Mouse (Mus musculus) mouse embryonic stem cell (cell line): ENCODE results near the gene Itgbl1.

Experiments
- in situ Hi-C, 2 experiments: fragments of 300-500 bp; cut with MboI; formaldehyde crosslinking; loops; 1 replicate in 1 of 2; 3 replicates in 1 of 2; pipeline ENCODE4 v1.14.3; 2019 to 2020; ENCODE audit warnings: low sequenced_read_pairs in 2 of 2, low pct_unique_long_range_greater_than_20kb in 1 of 2, mixed read lengths in 1 of 2; ENCODE audit not compliant: unreplicated experiment in 1 of 2

Gene Itgbl1

GRCm38 (mm10) chr14:123659921-123660385 is at the start of gene Itgbl1:
Itgbl1 (plus strand) TSS chr14:123659971.
- in situ Hi-C loops = loop anchor here in 1 of 2 experiments (25.0 kb wide), 1 partner anchor 273 kb away; no protein-coding TSS in a partner anchor

GRCm38 (mm10) chr14:123622969-123623368 is 36.8 kb upstream of the Itgbl1 start:
- in situ Hi-C loops = no loop called here

- in situ Hi-C loops = no loop called here
These were observed 33.1 kb upstream of the Itgbl1 start, which contains the start of gene Nalcn for GRCm38 (mm10) chr14:123626501-123627179. Nalcn (minus strand) TSS chr14:123627144.

- in situ Hi-C loops = no loop called here
These were observed 32.6 kb upstream of the Itgbl1 start for GRCm38 (mm10) chr14:123627180-123627562.

GRCm38 (mm10) chr14:123661091-123661491 is 1.3 kb downstream of the Itgbl1 start:
- in situ Hi-C loops = loop anchor here in 1 of 2 experiments (25.0 kb wide), 1 partner anchor 274 kb away; no protein-coding TSS in a partner anchor

GRCm38 (mm10) chr14:123662386-123662785 is 2.6 kb downstream of the Itgbl1 start:
- in situ Hi-C loops = loop anchor here in 1 of 2 experiments (25.0 kb wide), 1 partner anchor 275 kb away; no protein-coding TSS in a partner anchor

GRCm38 (mm10) chr14:123663206-123663605 is 3.4 kb downstream of the Itgbl1 start:
- in situ Hi-C loops = loop anchor here in 1 of 2 experiments (25.0 kb wide), 1 partner anchor 276 kb away; no protein-coding TSS in a partner anchor

- in situ Hi-C loops = loop anchor here in 1 of 2 experiments (25.0 kb wide), 1 partner anchor 277 kb away; no protein-coding TSS in a partner anchor
These were observed 4.7 kb downstream of the Itgbl1 start for GRCm38 (mm10) chr14:123664451-123664850.

- in situ Hi-C loops = loop anchor here in 1 of 2 experiments (25.0 kb wide), 1 partner anchor 284 kb away; no protein-coding TSS in a partner anchor
These were observed 11.3 kb downstream of the Itgbl1 start for GRCm38 (mm10) chr14:123671076-123671475.

- in situ Hi-C loops = no loop called here
These were observed 18.3 kb downstream of the Itgbl1 start for GRCm38 (mm10) chr14:123678091-123678490.

GRCm38 (mm10) chr14:123714751-123715150 is 55.0 kb downstream of the Itgbl1 start:
- in situ Hi-C loops = no loop called here

GRCm38 (mm10) chr14:123742055-123742454 is 82.3 kb downstream of the Itgbl1 start:
- in situ Hi-C loops = no loop called here

- in situ Hi-C loops = no loop called here
These were observed 91.2 kb downstream of the Itgbl1 start for GRCm38 (mm10) chr14:123751017-123751416.

GRCm38 (mm10) chr14:123759534-123759933 is 99.8 kb downstream of the Itgbl1 start:
- in situ Hi-C loops = no loop called here

GRCm38 (mm10) chr14:123760079-123760478 is 100.3 kb downstream of the Itgbl1 start:
- in situ Hi-C loops = no loop called here

GRCm38 (mm10) chr14:123801744-123802143 is 142.0 kb downstream of the Itgbl1 start:
- in situ Hi-C loops = no loop called here

GRCm38 (mm10) chr14:123837662-123838061 is 177.9 kb downstream of the Itgbl1 start:
- in situ Hi-C loops = no loop called here

- in situ Hi-C loops = no loop called here
These were observed 184.1 kb downstream of the Itgbl1 start for GRCm38 (mm10) chr14:123843675-123844425.

- in situ Hi-C loops = no loop called here
These were observed 204.8 kb downstream of the Itgbl1 start for GRCm38 (mm10) chr14:123864531-123864930.
